Mouse (Mus musculus) embryonic facial prominence, embryonic 15.5 days (tissue): ENCODE data around the gene Mars. TPM values are rescaled to one million over a fixed set of nuclear protein-coding genes. Genes with fewer than 3 reads are reported as not detected.
A peak's percentile ranks its signal among the peaks of the same experiment; 100 is the strongest.

Source experiments
- ATAC-seq: fragments of 200-750 bp; cut with Nextera tagmentation; 2 replicates; pipeline ENCODE4 v1.8.0; 2017; ENCODE audit warnings: low read depth, moderate TSS enrichment; ENCODE audit not compliant: insufficient number of reproducible peaks, low FRiP score, low TSS enrichment
- H3K27ac ChIP-seq: fragments of 300-500 bp; sonication (generic); replicated peaks from 2 replicates; pipeline ENCODE4 v1.5.1; 2015; ENCODE audit warnings: mild to moderate bottlenecking, inconsistent platforms
- H3K27me3 ChIP-seq: fragments of 300-500 bp; sonication (generic); 2 replicates; pipeline ENCODE4 v1.6.1; 2015; ENCODE audit warnings: inconsistent platforms
- H3K36me3 ChIP-seq: fragments of 300-500 bp; sonication (generic); 2 replicates; pipeline ENCODE4 v1.6.1; 2015; ENCODE audit warnings: mild to moderate bottlenecking, inconsistent platforms
- H3K4me1 ChIP-seq: fragments of 300-500 bp; sonication (generic); 2 replicates; pipeline ENCODE4 v1.6.1; 2015; ENCODE audit warnings: inconsistent platforms
- H3K4me2 ChIP-seq: fragments of 300-500 bp; sonication (generic); replicated peaks from 2 replicates; pipeline ENCODE4 v1.6.1; 2015; ENCODE audit warnings: mild to moderate bottlenecking, inconsistent platforms
- H3K4me3 ChIP-seq: fragments of 300-500 bp; sonication (generic); replicated peaks from 2 replicates; pipeline ENCODE4 v1.5.1; 2015; ENCODE audit warnings: mild to moderate bottlenecking, inconsistent platforms
- H3K9ac ChIP-seq: fragments of 300-500 bp; sonication (generic); 2 replicates; pipeline ENCODE4 v1.6.1; 2015; ENCODE audit warnings: inconsistent platforms
- H3K9me3 ChIP-seq: fragments of 300-500 bp; sonication (generic); replicated peaks from 2 replicates; pipeline ENCODE4 v1.6.1; 2016; ENCODE audit warnings: inconsistent platforms
- WGBS: fragments of 180-500 bp; shearing (Covaris S2); methylation state at CpG from one replicate; pipeline ENCODE4 v1.1.7; 2015; 5-methylcytosine and 5-hydroxymethylcytosine counted together
- polyA plus RNA-seq: library from polyadenylated mRNA; unstranded; fragments of >200 nt; fragmentation: Nextera tagmentation; extraction: Ambion mirVana; gene quantifications from 2 replicates; pipeline ENCODE4 v1.2.1, GENCODE M21; 2015

The Mars gene
- polyA plus RNA-seq, 1 experiment from 2014 or later = 101 TPM

GRCm38 (mm10) chr10:127333152-127333551 lies 21.6 kb upstream of the Mars start:
- Histone ChIP-seq H3K36me3 (peaks cover 67% of the 10 kb centered on the region), H3K4me3 (no peak overlapping the region), H3K4me1 (0 out of 2 replicates have a peak, but pooled peaks cover 2% of the 10 kb centered on the region), H3K9me3 (no peaks in the 10 kb centered on the region), H3K9ac (no peak overlapping the region), H3K27ac (no peak overlapping the region), H3K27me3 (peaks cover 18% of the 10 kb centered on the region), H3K4me2 (no peak overlapping the region)
- no peak for ATAC-seq
- WGBS = 59% methylated on average over 5 of the region's 5 CpGs

- no peaks in the 10 kb centered on the region for H3K9me3 ChIP-seq
- WGBS = 40% methylated on average over 31 of the region's 31 CpGs
- no peak for ATAC-seq
- H3K4me1 ChIP-seq = no peaks in the 10 kb centered on the region
- H3K4me3 ChIP-seq = no peak overlapping the region
- H3K4me2 ChIP-seq = no peak overlapping the region
- peaks cover 67% of the 10 kb centered on the region for H3K36me3 ChIP-seq
- peaks cover 26% of the 10 kb centered on the region for H3K27me3 ChIP-seq
- no peak overlapping the region for H3K27ac ChIP-seq
- no peak overlapping the region for H3K9ac ChIP-seq
Measured at GRCm38 (mm10) chr10:127332211-127332874, 20.8 kb upstream of the Mars start.

- no peak for ATAC-seq
- Histone ChIP-seq H3K36me3 (peaks cover 48% of the 10 kb centered on the region), H3K27ac (no peak overlapping the region), H3K4me2 (no peak overlapping the region), H3K27me3 (peaks cover 44% of the 10 kb centered on the region), H3K9me3 (no peaks in the 10 kb centered on the region), H3K9ac (no peak overlapping the region), H3K4me1 (peaks cover 15% of the 10 kb centered on the region), H3K4me3 (no peak overlapping the region)
- 73% methylated on average over 7 of the region's 7 CpGs for WGBS
Measured at GRCm38 (mm10) chr10:127330212-127330611, 18.6 kb upstream of the Mars start.

GRCm38 (mm10) chr10:127327461-127328145 lies 16.0 kb upstream of the Mars start:
- WGBS = 48% methylated on average over 18 of the region's 18 CpGs
- peaks cover 26% of the 10 kb centered on the region for H3K36me3 ChIP-seq
- no peak overlapping the region for H3K4me3 ChIP-seq
- no peak overlapping the region for H3K27ac ChIP-seq
- H3K27me3 ChIP-seq = peaks cover 50% of the 10 kb centered on the region
- ATAC-seq = no peak
- H3K9me3 ChIP-seq = no peaks in the 10 kb centered on the region
- peaks cover 15% of the 10 kb centered on the region for H3K4me1 ChIP-seq
- H3K9ac ChIP-seq = no peak overlapping the region
- no peak overlapping the region for H3K4me2 ChIP-seq

GRCm38 (mm10) chr10:127326828-127327227 lies 15.2 kb upstream of the Mars start:
- Histone ChIP-seq H3K4me3 (peak overlapping the region; percentile 43), H3K36me3 (peaks cover 18% of the 10 kb centered on the region), H3K9ac (peak overlapping the region; percentile 10; the same call in 1 of the 2 replicates), H3K4me1 (peaks cover 15% of the 10 kb centered on the region), H3K9me3 (no peaks in the 10 kb centered on the region), H3K4me2 (peak overlapping the region; percentile 77), H3K27ac (no peak overlapping the region), H3K27me3 (peaks cover 50% of the 10 kb centered on the region)
- 4% methylated on average over 29 of the region's 29 CpGs for WGBS
- no peak for ATAC-seq

GRCm38 (mm10) chr10:127326017-127326801 lies 14.6 kb upstream of the Mars start:
- ATAC-seq = no peak
- H3K27me3 ChIP-seq = peaks cover 50% of the 10 kb centered on the region
- H3K4me3 ChIP-seq = peak overlapping the region; percentile 43
- peaks cover 15% of the 10 kb centered on the region for H3K4me1 ChIP-seq
- H3K4me2 ChIP-seq = peak overlapping the region; percentile 77
- peak overlapping the region; percentile 10; the same call in 1 of the 2 replicates for H3K9ac ChIP-seq
- H3K36me3 ChIP-seq = peaks cover 12% of the 10 kb centered on the region
- no peak overlapping the region for H3K27ac ChIP-seq
- 2% methylated on average over 53 of the region's 54 CpGs for WGBS
- no peaks in the 10 kb centered on the region for H3K9me3 ChIP-seq

- 36% methylated on average over 14 of the region's 14 CpGs for WGBS
- peak overlapping the region; percentile 77 for H3K4me2 ChIP-seq
- H3K9me3 ChIP-seq = no peaks in the 10 kb centered on the region
- H3K27me3 ChIP-seq = peaks cover 55% of the 10 kb centered on the region
- peaks cover 15% of the 10 kb centered on the region for H3K4me1 ChIP-seq
- no peak overlapping the region for H3K27ac ChIP-seq
- ATAC-seq = no peak
- peaks cover 5% of the 10 kb centered on the region; the same call in 1 of the 2 replicates for H3K36me3 ChIP-seq
- no peak overlapping the region for H3K9ac ChIP-seq
- H3K4me3 ChIP-seq = peak overlapping the region; percentile 43
Measured at GRCm38 (mm10) chr10:127325454-127326016, 13.9 kb upstream of the Mars start.

- Histone ChIP-seq H3K4me2 (no peak overlapping the region), H3K9ac (no peak overlapping the region), H3K4me1 (peaks cover 15% of the 10 kb centered on the region), H3K4me3 (no peak overlapping the region), H3K27ac (no peak overlapping the region), H3K9me3 (no peaks in the 10 kb centered on the region), H3K36me3 (no peaks in the 10 kb centered on the region), H3K27me3 (peaks cover 47% of the 10 kb centered on the region)
- ATAC-seq = no peak
- 13% methylated on average over 7 of the region's 7 CpGs for WGBS
Measured at GRCm38 (mm10) chr10:127324495-127324894, 12.9 kb upstream of the Mars start.

DNA sequence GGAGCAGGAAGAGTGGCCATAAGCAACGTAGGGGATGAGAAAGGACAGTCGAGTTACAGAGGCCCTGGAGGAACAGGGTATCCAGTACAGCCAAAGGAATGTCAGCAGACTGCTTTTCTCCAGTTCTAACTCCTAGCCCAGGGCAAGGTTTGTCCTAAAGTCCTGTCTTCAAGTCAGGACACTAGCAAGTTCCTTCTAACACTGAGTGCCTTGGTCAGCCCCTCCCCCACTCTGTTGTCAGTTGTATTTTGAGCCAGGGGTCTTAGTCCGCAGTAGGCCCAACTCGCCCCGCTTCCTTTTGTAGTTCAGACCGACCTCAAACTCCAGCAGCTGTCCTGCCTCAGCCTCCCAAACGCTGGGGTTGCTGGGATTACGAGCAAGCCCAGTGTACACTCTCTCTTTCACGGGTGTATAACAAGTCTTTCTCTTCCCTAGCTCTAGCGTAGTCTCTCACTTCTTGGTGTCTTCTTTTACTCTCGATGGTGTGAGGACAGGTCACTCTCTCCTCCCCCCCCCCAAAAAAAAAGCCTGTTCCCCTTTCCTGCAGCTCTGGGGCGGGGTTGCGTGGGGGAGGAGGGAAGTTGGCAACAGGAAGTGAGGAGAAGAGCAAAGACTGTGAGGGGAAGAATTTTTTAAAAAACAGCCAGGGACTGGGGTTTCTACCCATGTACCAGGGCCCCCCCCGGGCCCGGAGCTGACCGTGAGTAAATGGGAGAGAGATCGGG lies 11.7 kb upstream of the Mars start:
- Histone ChIP-seq H3K9ac (no peak overlapping the region), H3K4me2 (no peak overlapping the region)
- ATAC-seq = no peak

GRCm38 (mm10) chr10:127322669-127323068 lies 11.1 kb upstream of the Mars start:
- H3K4me1 ChIP-seq = peaks cover 15% of the 10 kb centered on the region
- no peak for ATAC-seq
- H3K9ac ChIP-seq = no peak overlapping the region
- peaks cover 33% of the 10 kb centered on the region for H3K27me3 ChIP-seq
- WGBS = 69% methylated on average over 4 of the region's 4 CpGs
- no peak overlapping the region for H3K4me2 ChIP-seq
- H3K9me3 ChIP-seq = no peaks in the 10 kb centered on the region
- H3K27ac ChIP-seq = no peak overlapping the region
- no peak overlapping the region for H3K4me3 ChIP-seq
- H3K36me3 ChIP-seq = no peaks in the 10 kb centered on the region

More for the DNA sequence above, 11.7 kb upstream of the Mars start:
- 69% methylated on average over 17 of the region's 17 CpGs for WGBS
- no peak overlapping the region for H3K4me3 ChIP-seq
- no peaks in the 10 kb centered on the region for H3K9me3 ChIP-seq
- no peaks in the 10 kb centered on the region for H3K36me3 ChIP-seq
- H3K27me3 ChIP-seq = peaks cover 37% of the 10 kb centered on the region
- H3K27ac ChIP-seq = no peak overlapping the region
- peaks cover 15% of the 10 kb centered on the region for H3K4me1 ChIP-seq
